Mouse (Mus musculus) liver, adult 2 months (tissue): ENCODE data around the gene Bst2.

Experiments used
- CTCF ChIP-seq: fragments of 200-500 bp; IDR thresholded peaks from 2 replicates; pipeline ENCODE4 v1.5.1; 2011; ENCODE audit warnings: low read depth, low read length, control low read depth
- POLR2A ChIP-seq: fragments of 200-500 bp; IDR thresholded peaks from 2 replicates; pipeline ENCODE4 v1.6.1; 2011; ENCODE audit warnings: low read length, control low read depth; ENCODE audit not compliant: insufficient read depth; ENCODE audit errors: extremely low read depth

DNA sequence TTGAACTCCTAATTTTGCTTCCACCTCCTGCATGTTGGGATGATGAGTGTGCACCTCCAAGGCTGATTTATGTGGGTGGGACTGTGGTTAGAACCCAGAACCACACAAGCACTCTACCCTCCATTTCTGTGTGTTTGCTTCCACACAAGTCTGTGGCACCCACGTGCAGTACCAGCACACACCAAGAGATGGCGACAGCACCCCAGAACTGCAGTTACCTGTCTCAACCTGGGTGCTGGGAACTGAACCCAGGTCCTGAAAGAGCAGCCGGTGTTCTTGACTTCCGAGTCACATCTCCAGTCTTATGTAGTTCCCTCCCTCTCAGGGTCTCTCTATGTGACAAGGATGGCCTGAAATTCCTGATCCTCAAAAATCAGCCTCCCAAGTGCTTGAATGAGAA lies 26.7 kb upstream of the Bst2 start:
- TF ChIP-seq CTCF = no peak
- no peak for TF ChIP-seq POLR2A
